Mouse (Mus musculus) C2C12 (cell line): Measurements from ENCODE around the gene Fer.

Experiments used
- CTCF ChIP-seq: IDR thresholded peaks from one replicate; pipeline ENCODE4 v1.5.1; 2011; ENCODE audit not compliant: control insufficient read depth, insufficient read depth, insufficient read length
- USF1 ChIP-seq: IDR thresholded peaks from one replicate; pipeline ENCODE4 v1.6.1; 2011; ENCODE audit warnings: low read depth, mild to moderate bottlenecking, control low read depth, moderate library complexity

DNA sequence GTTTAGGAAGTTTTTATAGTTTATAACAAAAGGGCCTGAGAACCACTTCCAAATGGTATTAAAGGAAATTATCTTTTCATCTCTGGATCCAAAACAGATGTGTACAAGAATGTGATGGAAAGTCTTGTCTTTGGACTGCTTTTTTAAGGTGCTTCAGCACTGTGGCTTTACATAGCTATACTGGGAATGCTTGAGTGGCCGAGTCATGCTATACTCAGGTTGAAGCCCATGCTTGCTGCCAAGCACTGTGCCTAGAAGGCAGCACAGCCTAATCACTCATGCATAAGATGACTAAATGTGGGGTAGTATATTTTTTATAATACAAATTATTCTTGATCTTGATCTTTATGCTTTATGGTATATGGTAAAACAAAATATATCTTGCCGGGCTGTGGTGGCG lies 225.0 kb downstream of the Fer start:
- TF ChIP-seq USF1 (no peak), CTCF (no peak)
